Mouse (Mus musculus): Measurements from ENCODE around the gene Dcaf12l2. TPM values are rescaled to one million over a fixed set of nuclear protein-coding genes. Genes with fewer than 3 reads are reported as not detected.

The Dcaf12l2 gene
- 1 to 10 TPM; 1.6 to 1.7 TPM for total RNA-seq (2021)

- intact Hi-C loops (cut with DNase I) = no loop called here
- DNase-seq (ENCODE audit: low spot score in 2 of 2) = peak; percentile 22 to 25
Observed at GRCm38 (mm10) chrX:44367646-44368521, at the start of gene Dcaf12l2. Gene Dcaf12l2 (minus strand): TSS chrX:44368342.

- no peak for DNase-seq (ENCODE audit: low spot score in 2 of 2)
- intact Hi-C loops (cut with DNase I) = no loop called here
Observed at GRCm38 (mm10) chrX:44367280-44367645, 879 bp downstream of the Dcaf12l2 start.

Measured in left cerebral cortex, postnatal 36 days (tissue).